Mouse (Mus musculus) C2C12 (cell line): ENCODE results near the gene Fam107b.

Experiments used
- CTCF ChIP-seq: IDR thresholded peaks from one replicate; pipeline ENCODE4 v1.5.1; 2011; ENCODE audit not compliant: control insufficient read depth, insufficient read depth, insufficient read length
- USF1 ChIP-seq: IDR thresholded peaks from one replicate; pipeline ENCODE4 v1.6.1; 2011; ENCODE audit warnings: low read depth, mild to moderate bottlenecking, control low read depth, moderate library complexity

GRCm38 (mm10) chr2:3618446-3618845 lies 48.2 kb downstream of the Fam107b start:
- TF ChIP-seq CTCF = no peak
- TF ChIP-seq USF1 = no peak
